Comparison of ENCODE assay signal across 17 mouse cellular contexts in genomic region chr3:131587959-131588358, GRCm38 (mm10).
"Had no signal": no experiment of that assay in that cellular context is flagged by ENCODE, and none has a peak within 500 bp of the region (broad histone marks: within the 10 kb centered on the region; RNA-seq: fewer than 3 reads in every experiment).

No protein-coding gene starts in this region.

- H3K27me3 ChIP-seq: megakaryocyte, embryonic 14.5 days; midbrain, embryonic 13.5 days; midbrain, embryonic 15.5 days; neural tube, embryonic 12.5 days; stomach, embryonic 15.5 days had no signal

- H3K4me1 ChIP-seq: megakaryocyte, embryonic 14.5 days; midbrain, embryonic 13.5 days; midbrain, embryonic 15.5 days; neural tube, embryonic 12.5 days; stomach, embryonic 15.5 days had no signal

- ATAC-seq: midbrain, embryonic 13.5 days; midbrain, embryonic 15.5 days had no signal

- H3K27ac ChIP-seq: liver, embryonic 14.5 days; macrophage; midbrain, embryonic 13.5 days; midbrain, embryonic 15.5 days; neural tube, embryonic 12.5 days; stomach, embryonic 15.5 days; stomach, postnatal 0 days had no signal

- H3K9ac ChIP-seq: liver, embryonic 14.5 days; lung, embryonic 14.5 days; midbrain, embryonic 13.5 days; midbrain, embryonic 15.5 days; neural tube, embryonic 12.5 days; stomach, embryonic 15.5 days had no signal

- H3K4me3 ChIP-seq: megakaryocyte, embryonic 14.5 days; midbrain, embryonic 13.5 days; midbrain, embryonic 15.5 days; neural tube, embryonic 12.5 days; stomach, embryonic 15.5 days had no signal

- DNase-seq: lung, adult 18-20 months; lung, embryonic 14.5 days; lung, postnatal 14 days; lung, postnatal 36 days; right cerebral cortex, postnatal 25 days; thymus, adult 18-20 months; thymus, postnatal 14 days; thymus, postnatal 36 days had no signal

- H3K9me3 ChIP-seq: megakaryocyte, embryonic 14.5 days; midbrain, embryonic 13.5 days; midbrain, embryonic 15.5 days; neural tube, embryonic 12.5 days; stomach, embryonic 15.5 days had no signal

- H3K4me2 ChIP-seq: lung, embryonic 14.5 days; midbrain, embryonic 11.5 days; midbrain, embryonic 13.5 days; midbrain, embryonic 15.5 days; neural tube, embryonic 12.5 days; stomach, embryonic 15.5 days had no signal
